19 mouse cellular contexts compared by ENCODE assay signal in the genomic region with DNA sequence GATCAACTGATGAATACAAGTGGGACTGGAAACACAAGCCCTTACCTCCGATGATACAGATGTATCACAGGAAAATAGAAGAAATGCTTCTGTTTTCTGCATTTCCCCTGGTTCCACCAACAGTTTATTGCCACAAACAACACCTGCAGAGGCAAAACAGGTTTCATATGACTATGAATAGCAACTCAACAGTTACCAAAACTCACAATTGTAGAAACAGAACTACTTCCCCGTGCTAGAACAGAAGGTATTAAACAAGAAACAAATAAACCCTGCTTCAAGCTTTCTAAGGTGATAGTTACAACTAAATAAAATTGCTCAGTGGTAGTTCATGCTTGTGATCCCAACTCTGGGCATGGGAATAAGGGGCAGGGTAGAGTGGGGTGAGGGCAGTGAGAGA.
"Had no signal": no experiment of that assay in that cellular context is flagged by ENCODE, and none has a peak within 500 bp of the region (broad histone marks: within the 10 kb centered on the region; RNA-seq: fewer than 3 reads in every experiment).

No protein-coding gene starts in this region.

- H3K9me3 ChIP-seq: liver, embryonic 13.5 days; liver, embryonic 15.5 days; midbrain, embryonic 10.5 days; midbrain, embryonic 12.5 days; neural tube, embryonic 13.5 days; neural tube, embryonic 15.5 days had no signal

- H3K4me3 ChIP-seq: liver, embryonic 13.5 days; liver, embryonic 15.5 days; midbrain, embryonic 10.5 days; midbrain, embryonic 12.5 days; myocyte; neural tube, embryonic 13.5 days; neural tube, embryonic 15.5 days had no signal

- H3K4me1 ChIP-seq: liver, embryonic 13.5 days; liver, embryonic 15.5 days; midbrain, embryonic 10.5 days; midbrain, embryonic 12.5 days; neural tube, embryonic 13.5 days; neural tube, embryonic 15.5 days had no signal

- ATAC-seq: midbrain, embryonic 16.5 days had no signal

- H3K4me2 ChIP-seq: liver, embryonic 13.5 days; liver, embryonic 15.5 days; lung, embryonic 14.5 days; midbrain, embryonic 12.5 days; neural tube, embryonic 13.5 days; neural tube, embryonic 15.5 days had no signal

- H3K9ac ChIP-seq: liver, embryonic 13.5 days; liver, embryonic 15.5 days; lung, embryonic 14.5 days; midbrain, embryonic 12.5 days; neural tube, embryonic 13.5 days; neural tube, embryonic 15.5 days had no signal

- H3K27ac ChIP-seq: liver, embryonic 13.5 days; liver, embryonic 15.5 days; midbrain, embryonic 10.5 days; midbrain, embryonic 12.5 days; neural tube, embryonic 13.5 days; neural tube, embryonic 15.5 days had no signal

- DNase-seq: liver, embryonic 13.5 days; lung, adult 18-20 months; lung, embryonic 14.5 days; lung, postnatal 10 days; lung, postnatal 4 days; midbrain, embryonic 14.5 days; retina, postnatal 1 day; right cerebral cortex, adult 18-20 months; right cerebral cortex, postnatal 25 days; right cerebral cortex, postnatal 4 days; thymus, adult 18-20 months; thymus, postnatal 25 days had no signal

- H3K27me3 ChIP-seq: liver, embryonic 13.5 days; liver, embryonic 15.5 days; midbrain, embryonic 12.5 days; neural tube, embryonic 13.5 days; neural tube, embryonic 15.5 days had no signal
